Mouse (Mus musculus) monocyte, adult 5-6 weeks (primary cell): ENCODE measurements at regions not wholly inside any gene's neighbourhood (a gene's known extent, or its start where the extent isn't known, plus 50 kb on each side); places are given as distances from the start of the nearest gene placed in this dataset.

Source experiments
- ATAC-seq: fragments of 153-309, 156-312 bp; replicated peaks from 2 replicates; pipeline ENCODE4 v1.8.0; 2017; ENCODE audit warnings: mild to moderate bottlenecking; ENCODE audit not compliant: low TSS enrichment, insufficient number of reproducible peaks, severe bottlenecking, poor library complexity, low FRiP score

DNA sequence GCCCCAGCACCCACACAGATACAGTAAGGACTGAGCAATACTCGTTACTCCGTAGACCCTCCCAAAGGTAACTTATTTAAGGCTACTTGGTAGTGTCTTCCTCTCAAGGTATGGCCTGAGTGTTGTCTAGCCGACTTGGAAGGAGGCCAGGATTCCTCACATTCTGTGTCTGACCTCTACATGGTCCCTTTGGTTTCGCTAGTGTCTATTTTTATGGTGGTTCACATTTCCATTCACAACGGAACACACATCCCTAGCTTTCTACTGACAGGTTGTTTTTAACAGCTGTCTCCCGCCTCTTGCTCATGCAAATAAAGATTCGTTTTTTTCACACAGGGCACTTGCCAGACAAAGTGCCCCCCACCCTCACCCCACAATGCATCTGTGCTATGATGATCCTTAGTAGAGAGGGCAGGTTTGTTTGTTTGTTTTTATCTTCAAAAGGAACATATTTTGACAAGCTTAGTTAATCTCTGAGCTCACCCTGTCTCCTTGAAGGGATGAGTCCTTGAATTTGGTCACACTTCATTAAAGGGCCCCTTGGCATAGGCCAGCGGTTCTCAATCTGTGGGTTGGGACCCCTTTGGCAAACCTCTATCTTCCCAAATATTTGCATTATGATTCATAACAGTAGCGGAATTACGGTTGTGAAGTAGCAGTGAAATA, 52.7 kb downstream of the Phlda1 start:
- ATAC-seq, result no peak

DNA sequence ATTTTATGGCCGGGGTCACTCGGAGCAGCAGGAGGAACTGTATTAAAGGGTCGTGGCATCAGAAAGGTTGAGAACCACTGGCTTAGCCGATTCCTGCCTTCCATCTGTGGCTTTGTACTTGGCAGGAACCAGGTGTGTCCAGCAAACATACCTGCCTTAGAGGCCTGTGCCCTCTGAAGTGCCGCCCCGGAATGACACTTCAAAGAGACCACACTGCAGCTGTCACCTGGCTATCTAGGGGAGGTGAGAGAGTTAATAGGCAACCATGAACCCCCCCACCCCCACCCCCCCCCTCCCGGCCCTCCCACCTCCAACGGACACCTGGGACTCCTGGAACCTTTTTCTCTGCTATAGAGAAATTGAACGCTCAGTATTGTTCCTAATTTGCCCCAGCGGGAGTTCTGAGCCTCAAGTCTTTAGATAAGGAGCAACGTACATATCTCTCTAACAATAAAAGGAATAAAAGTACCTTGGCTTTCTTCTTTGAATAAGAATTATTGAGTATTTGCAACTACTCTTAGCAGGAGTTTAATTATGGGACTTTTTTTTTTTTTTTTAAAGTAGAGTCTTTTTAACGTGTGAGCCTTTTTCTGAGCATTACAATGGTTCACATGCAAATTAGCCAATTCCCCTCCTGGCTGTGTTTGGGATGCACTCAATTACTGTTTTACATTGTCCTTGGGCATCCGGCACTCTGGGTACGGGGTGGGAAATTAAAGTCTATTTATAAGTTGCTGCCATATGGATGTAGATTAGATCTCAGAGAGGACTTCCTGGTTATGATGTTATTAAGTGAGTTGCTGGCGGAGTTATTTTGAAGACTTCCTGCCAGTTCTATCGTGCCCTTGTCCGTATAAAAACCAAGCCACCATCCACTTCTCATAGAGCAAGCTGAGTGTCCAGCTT, 53.5 kb downstream of the Phlda1 start:
- no peak for ATAC-seq

DNA sequence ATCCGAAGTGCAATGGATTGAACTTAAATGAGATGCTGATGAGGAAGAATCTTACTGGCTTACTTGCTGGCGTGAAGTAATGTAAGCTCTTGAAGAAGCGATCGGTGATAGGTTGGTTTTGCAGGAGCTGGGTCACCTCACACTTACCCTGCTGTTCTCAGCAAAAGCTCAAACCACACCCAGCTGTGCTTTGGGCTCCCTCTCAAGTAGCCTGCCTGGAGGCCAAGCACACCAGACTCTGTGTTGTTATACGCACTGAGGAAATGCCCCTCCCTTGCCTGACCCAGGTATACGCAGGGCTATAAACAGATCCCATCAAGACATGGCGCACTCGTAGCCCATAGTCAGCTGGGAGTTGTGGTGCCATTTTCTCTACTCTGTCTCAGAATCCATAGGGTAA, 56.5 kb downstream of the Phlda1 start:
- no peak for ATAC-seq

DNA sequence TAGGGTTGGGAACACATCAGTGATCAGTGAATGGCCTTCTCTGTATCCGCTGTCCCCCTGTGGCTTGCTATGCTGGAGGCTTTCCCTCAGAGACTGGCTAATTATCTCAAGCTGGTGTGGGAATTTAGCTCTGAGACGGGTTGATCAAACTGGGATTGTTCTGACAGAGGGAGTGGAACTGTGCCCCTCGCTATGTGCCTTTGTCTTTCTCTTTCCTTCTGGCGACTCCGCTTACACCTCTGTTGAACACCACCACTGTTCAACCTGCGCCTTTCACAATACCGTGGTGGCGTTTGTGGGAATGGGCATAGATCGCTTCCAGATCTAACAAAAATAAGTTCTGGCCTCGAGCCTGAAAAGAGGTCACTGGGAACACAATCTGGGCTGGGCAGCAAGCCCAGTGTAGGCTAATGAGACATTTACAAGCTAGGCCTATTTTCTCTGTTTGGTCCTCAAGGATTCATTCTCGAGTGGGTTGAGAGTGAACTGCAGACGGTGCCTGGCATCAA, 60.8 kb downstream of the Phlda1 start:
- ATAC-seq, result no peak

DNA sequence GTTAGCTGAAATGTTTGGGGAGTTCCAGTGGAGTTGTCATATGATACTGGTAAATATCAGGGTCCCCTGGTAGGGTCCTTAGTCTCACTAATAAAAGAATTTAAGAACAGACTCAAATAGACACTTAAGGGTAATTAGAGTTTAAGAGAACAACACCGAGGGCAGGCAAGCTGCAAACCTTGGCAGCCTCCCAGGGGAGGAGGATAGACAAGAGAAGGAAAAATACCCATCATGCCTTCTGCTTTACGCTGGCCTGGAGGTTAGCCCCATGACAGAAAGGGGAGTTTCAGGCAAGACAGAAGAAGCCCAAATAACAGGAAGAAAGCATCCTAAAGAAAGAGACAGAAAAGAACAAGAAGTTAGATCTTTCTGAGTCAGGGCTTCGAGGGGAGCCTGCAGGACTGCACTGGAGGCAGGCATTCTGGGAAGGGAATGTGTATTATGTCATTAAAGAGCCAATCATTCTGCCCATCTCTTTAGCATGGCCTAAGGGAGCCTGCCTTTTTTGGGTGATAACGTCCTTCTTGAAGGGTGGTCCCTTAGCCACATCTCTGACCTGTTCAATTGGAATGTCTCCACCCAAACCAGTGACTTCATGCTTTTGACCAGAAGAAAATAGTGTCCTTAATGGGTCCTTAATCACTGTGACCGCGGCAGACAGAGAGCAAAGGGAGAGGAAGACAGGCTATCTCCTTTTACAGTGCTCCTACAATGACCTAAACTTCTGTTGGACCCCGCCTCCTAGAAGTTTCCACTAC, 64.6 kb downstream of the Phlda1 start:
- ATAC-seq, result no peak

DNA sequence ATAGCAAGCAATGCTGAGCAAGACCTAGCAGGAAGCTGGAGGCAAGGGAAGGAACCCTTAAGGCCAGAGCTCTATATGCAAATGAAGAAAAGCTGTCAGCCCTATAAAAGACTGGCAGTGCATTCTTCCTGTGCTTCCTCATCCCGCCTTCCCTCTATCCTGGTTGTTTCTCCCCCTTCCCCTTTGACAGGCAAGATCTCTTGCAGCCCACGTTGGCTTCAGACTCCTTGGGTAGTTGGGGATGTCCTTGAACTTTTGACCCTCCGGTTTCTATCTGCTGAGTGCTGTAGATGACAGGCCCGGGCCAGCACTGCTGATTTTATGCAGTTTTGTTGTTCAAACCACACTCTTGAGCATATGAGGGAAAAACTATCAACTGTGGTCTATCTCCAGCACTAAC, 68.1 kb downstream of the Phlda1 start:
- ATAC-seq, result no peak

DNA sequence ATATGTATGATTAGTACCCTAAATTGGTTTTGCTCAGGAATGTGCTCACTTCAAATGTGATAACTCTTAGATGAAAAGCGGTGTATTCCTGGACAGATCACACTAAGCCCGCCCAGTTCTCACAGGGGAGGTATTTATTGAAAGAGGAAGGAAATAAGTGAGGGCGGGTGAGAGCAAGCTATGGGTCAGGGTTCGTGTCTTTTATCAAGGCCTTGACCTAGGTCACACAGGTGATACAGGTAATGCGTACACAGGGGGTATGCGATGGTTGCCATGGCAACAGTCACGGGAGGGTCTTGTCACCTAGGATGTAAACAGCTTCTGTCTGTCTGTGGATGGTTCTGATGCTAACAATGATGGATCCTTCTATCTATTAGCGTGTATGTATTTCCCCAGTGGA, 68.7 kb downstream of the Phlda1 start:
- ATAC-seq, result 0 out of 2 replicates have a peak, but pooled peaks have one; percentile 19

DNA sequence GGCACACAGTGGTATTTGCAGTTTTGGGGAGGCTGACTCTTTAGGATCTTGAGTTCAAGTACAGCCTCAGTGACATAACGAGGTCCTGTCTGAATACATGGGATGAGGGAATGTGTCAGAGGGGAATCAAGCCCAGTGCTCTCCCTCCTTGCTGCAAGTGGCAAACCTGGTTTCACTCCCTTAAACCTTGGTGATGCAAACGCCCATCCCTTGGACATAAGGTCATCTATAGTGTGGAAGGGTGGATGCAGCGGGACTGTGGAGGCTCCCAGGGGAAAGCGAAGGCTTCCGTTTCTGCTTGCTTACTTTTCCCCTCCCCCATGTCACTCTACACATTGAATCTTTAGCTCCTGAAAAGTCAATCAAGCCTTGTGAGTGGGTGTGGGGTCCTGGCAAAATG, 69.2 kb downstream of the Phlda1 start:
- no peak for ATAC-seq

GRCm38 (mm10) chr10:111575926-111576325, 69.8 kb downstream of the Phlda1 start:
- ATAC-seq, result peak; percentile 54

DNA sequence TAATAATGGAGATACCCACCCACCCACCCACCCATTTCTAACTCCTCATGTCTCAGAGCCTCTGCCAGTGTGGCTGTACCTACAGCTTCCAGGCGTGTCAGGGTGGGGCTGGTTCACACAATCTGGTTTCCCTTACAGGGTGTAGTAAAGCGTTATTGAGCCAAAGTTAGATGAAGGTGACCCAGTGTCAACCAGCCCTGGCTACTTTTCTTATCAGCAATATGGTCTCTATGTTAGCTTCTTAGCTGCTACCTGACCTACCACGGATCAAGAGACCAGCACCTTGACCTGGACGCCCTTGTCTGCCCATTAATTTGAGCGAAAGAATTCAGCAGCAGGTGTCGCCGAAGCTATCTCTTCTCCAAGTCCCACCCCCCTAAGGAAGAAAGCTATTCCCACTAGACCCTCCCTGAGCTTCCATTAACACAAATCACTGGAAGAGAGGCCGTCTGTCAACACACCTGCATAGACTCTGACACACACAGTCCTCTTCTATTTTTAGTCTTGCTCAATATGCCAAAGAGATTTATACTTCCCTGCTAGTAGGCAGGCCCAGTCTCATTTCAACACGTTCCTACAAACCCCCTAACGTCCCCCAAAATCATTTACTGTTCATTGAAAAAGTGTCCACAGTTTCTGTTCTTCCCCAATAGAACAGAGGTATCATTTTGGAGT, 70.4 kb downstream of the Phlda1 start:
- ATAC-seq, result no peak

- no peak for ATAC-seq
Measured at GRCm38 (mm10) chr10:111578536-111578935, 72.5 kb downstream of the Phlda1 start.

- ATAC-seq, result no peak
Measured at GRCm38 (mm10) chr10:111579481-111579880, 73.4 kb downstream of the Phlda1 start.

DNA sequence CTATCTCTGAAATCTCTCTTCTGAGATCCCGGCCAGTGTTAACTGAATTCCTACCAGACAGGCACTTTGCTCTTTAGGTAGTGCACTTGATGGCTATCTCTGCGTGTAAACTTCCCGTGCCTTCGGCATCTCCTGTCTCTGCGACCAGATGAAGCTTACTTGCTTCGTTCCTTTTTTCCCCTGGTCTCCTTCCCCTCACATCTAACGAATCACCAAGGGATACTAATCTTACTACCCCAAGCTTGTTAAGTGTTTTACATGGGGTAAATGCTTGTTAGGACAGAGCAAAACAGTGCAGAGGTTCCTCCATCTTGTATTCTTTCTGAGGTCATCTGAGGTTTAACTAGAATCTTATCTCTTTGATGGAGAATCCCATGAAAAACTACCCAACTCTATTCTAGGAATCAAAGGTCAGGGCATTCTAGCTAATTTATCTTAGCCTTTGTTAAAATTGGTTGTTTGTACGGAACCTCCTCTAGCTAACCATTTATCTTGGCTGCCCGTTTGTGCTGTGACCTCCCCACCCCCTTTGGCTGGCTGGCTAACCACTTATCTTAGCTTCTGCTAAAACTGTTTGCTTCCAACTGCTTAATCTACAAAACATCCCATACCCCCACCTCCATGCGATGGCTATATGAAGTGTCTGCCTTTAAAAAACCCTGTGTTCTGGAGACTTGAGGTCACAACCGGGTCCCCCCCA, 74.5 kb downstream of the Phlda1 start:
- ATAC-seq, result no peak

GRCm38 (mm10) chr10:111581847-111582246, 75.8 kb downstream of the Phlda1 start:
- ATAC-seq, result no peak

- no peak for ATAC-seq
Measured at GRCm38 (mm10) chr10:111582321-111583123, 76.4 kb downstream of the Phlda1 start.

GRCm38 (mm10) chr10:111583124-111583743, 77.1 kb downstream of the Phlda1 start:
- ATAC-seq, result no peak

GRCm38 (mm10) chr10:111583744-111584152, 77.7 kb downstream of the Phlda1 start:
- no peak for ATAC-seq
